Mouse (Mus musculus): ENCODE results near the gene Tpcn1.

Tpcn1 gene

DNA sequence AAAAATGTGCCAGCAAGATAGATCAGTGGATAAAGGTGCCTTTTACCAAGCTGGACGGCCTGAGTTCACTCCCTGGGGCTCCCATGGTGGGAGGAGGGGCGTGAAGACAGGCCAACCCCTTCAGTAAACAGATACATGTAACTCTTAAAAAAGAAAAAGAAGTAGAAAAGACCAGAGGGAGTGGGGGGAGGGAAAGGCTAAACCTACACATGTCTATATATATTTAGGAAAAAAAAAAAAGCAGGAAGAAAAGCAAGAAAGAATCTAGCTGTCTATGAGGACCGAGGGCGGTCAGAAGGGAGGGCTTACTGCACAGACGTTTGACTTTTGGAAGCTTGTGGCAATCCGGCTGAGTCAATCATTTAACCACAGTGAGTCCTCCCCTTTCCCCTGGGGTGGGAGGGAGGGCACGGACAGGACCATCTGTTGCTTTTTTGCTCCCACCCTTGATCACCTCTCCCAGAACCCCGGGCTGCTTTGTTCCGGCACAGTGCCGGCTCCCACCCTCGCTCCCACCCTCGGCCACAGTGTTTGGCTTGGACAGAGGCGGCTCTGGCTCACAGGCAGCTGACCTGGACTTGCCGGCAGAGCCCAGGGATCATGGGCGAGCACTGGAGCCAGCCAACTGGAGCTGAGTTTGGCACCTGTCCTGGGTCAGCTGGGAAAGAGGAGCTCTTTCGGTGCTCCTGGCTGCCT, 27.7 kb downstream of the Tpcn1 start:
- in situ Hi-C loops (cut with MseI, MboI) = no loop called here

DNA sequence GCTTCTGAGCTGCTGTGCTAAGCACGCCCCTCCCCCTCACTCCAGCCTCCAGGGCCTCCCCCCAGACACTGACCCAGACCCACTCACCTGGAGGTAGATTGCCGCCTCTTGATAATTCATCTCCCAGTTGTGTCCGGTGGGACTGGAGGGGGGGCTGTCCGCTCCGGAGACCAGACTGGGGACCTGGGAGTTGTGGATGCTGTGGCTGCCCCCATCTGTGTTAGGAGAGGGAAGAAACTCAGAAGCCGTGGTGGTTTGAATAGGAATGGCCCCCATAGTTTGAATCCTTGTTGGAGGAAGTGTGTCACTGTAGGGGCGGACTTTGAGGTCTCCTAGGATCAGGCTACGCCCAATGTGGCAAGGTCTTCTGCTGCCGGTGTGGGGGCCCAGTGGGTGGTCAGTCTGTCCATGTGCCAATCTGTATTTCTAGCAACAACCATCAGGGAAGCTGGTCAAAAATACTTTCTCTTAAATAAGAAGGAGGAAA, 28.3 kb downstream of the Tpcn1 start:
- in situ Hi-C loops (cut with MseI, MboI) = no loop called here

GRCm38 (mm10) chr5:120558762-120559161, 29.7 kb downstream of the Tpcn1 start:
- in situ Hi-C loops (cut with MseI, MboI) = no loop called here

- in situ Hi-C loops (cut with MseI, MboI) = no loop called here
Observed at GRCm38 (mm10) chr5:120558041-120558440, 30.4 kb downstream of the Tpcn1 start.

GRCm38 (mm10) chr5:120555871-120556270, 32.6 kb downstream of the Tpcn1 start:
- in situ Hi-C loops (cut with MseI, MboI) = no loop called here

DNA sequence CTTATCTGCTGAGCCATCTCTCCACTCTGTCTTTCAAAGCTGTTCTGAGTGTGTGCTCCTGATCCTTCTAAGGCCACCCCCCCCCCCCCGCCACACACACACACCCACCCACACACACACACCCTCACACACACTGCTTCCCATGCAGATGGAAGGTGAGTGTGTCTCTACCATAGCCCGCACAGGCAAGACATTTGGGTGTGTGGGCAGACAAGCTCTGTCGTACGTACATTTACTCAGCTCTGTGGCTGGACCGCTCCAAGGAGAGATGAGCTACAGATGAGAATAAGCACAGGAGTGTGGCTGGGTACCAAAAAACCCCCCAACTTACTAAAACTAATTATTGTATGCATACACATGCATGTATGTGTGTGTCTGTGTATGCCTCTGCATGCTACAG, 37.8 kb downstream of the Tpcn1 start:
- in situ Hi-C loops (cut with MseI, MboI) = no loop called here

DNA sequence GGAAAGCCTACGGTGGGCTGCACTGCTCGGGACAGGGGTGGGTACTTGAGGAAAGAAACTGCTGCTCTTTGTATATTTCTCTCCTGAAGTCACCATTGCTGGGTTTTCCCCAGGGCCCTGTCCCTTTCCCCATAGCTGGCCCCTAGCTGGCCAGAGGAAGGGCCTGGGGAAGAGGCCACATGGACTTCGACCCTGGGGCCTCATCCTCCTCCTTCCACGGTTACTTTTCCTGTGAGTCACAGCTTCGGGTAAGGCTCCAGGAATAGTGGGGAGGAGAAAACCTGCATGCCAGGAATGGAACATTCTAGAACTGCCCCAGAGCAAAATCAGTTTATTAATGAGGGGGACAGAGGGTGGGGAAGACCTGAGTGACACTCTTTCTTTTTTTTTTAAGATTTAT, 38.3 kb downstream of the Tpcn1 start:
- in situ Hi-C loops (cut with MseI, MboI) = no loop called here

DNA sequence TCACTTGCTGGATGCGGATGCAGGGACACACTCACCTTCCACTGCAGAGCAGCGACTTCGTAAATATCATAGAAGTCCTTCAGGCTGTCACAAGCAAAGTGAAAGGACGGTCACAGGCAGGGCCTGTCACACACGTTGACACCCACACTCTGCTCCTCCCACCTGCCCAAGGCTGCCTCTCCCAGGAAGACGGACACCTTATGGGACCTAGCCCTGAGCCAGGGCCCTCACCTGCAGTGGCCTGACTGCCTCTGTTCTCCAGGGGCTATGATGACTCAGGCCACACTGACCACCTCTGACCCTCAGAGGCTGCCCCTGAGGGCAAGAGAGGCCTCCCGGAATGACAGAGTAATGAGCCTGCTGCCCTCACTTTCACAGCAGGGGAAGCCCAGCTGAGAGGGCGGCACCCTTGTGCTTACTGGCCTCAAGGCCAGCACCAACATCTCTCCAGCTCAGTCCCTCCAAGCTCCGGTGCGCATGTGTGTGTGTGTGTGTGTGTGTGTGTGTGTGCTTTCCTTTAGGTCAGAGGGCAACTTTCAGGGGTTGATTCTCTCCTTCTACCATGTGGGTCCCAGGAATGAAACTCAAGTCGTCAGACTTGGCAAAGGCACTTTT, 40.1 kb downstream of the Tpcn1 start:
- in situ Hi-C loops (cut with MseI, MboI) = no loop called here

- in situ Hi-C loops (cut with MseI, MboI) = no loop called here
Observed at GRCm38 (mm10) chr5:120536632-120537031, 51.8 kb downstream of the Tpcn1 start.

- in situ Hi-C loops (cut with MseI, MboI) = no loop called here
Observed at GRCm38 (mm10) chr5:120536046-120536445, 52.4 kb downstream of the Tpcn1 start.

- in situ Hi-C loops (cut with MseI, MboI) = no loop called here
Observed at GRCm38 (mm10) chr5:120534686-120535075, 53.8 kb downstream of the Tpcn1 start.

- in situ Hi-C loops (cut with MseI, MboI) = no loop called here
Observed at GRCm38 (mm10) chr5:120534071-120534685, 54.3 kb downstream of the Tpcn1 start.

DNA sequence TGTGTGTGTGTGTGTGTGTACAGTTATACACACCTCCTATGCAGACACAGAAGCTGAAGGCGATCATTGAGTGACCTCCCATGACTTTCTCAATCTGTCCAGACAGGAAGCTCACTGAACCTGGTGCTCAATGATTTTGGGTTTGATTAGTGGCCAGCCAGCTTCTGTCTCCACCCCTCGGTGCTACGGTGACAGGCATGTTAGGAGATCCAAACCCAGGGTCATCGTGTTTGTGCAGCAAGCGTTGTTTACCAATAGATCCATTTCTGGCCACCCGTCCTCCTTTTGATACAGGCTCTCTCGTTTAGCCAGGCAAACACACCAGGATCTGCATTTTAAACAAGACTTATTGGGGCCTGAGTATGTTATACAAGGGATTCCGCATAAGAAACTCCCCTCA, 56.8 kb downstream of the Tpcn1 start:
- in situ Hi-C loops (cut with MseI, MboI) = no loop called here

- in situ Hi-C loops (cut with MseI, MboI) = no loop called here
Observed at GRCm38 (mm10) chr5:120527296-120527964, 61.0 kb downstream of the Tpcn1 start.

DNA sequence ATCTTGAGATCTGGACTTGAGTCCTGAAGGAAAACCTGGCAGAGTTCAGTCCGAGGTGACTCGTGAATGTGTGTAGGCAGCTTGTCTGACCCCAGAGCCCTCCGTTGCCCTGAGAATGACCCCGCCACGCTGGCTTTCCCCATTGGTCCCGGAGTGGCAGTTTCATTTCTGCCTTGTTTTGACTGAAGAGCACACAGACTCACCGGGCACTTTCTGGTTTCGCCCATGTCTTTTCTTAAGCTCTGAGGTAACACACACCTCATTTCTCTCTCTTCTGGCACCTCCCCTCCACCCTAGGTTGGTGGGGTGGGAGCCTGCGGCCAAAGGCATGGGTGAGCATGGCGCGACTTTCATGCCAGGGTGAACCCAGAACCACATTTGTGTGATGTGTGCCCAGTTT, 62.2 kb downstream of the Tpcn1 start:
- in situ Hi-C loops (cut with MseI, MboI) = no loop called here

DNA sequence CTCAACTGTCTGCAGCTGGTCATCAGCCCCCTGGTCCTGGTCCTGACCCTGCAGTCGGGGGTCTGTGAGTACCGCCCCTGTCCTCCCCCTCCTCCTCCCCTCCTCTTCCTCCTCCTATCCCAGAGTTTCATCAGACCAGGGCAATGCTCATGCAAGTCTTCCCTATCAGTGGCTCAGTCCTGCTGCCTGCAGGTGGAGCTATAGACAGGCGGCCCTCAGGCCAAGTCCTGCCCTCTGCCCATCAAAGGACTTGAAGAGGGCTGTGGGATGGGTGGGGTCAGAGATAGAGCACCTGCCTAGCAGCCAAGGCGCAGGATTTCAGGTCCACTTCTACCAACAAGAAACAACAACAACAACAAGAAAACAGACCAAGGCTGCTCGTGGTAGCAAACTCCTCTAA, 62.7 kb downstream of the Tpcn1 start:
- in situ Hi-C loops (cut with MseI, MboI) = no loop called here

DNA sequence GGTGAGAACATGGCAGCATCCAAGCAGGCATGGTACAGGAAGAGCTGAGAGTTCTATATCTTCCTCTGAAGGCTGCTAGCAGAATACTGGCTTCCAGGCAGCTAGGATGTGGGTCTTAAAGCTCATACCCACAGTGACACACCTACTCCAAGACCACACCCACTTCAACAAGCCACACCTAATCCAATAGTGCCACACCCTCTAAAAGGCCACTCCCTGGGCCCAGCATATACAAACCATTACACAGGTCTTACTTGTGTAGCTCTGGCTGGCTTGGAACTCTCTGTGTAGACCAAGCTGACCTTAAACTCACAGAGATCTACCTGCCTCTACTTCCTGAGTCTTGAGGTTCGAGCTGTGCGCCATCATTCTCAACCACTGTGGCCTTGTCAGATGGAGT, 63.7 kb downstream of the Tpcn1 start:
- in situ Hi-C loops (cut with MseI, MboI) = no loop called here

GRCm38 (mm10) chr5:120522649-120523048, 65.8 kb downstream of the Tpcn1 start:
- in situ Hi-C loops (cut with MseI, MboI) = no loop called here

- in situ Hi-C loops (cut with MseI, MboI) = no loop called here
Observed at GRCm38 (mm10) chr5:120517552-120517951, 70.9 kb downstream of the Tpcn1 start.

GRCm38 (mm10) chr5:120516221-120516984, 72.1 kb downstream of the Tpcn1 start:
- in situ Hi-C loops (cut with MseI, MboI) = no loop called here

DNA sequence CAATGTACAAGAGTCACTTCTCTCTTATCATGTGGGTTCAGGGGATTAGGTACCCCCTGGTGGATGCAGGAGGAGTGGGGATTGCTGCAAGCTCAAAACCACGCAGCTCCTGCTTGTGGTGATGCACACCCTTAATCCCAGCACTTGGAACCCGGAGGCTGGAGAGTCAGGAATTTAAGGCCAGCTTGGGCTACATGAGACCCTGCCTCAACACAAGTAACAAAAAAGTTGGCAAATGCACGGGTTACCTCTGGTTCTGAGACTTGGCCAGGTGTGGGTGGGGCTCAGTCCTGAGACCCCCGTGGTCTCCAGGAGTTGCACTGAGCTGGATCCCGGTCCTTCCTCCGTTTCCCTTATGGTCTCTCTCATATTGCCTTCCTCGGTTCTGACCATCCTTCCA, 73.0 kb downstream of the Tpcn1 start:
- in situ Hi-C loops (cut with MseI, MboI) = no loop called here

DNA sequence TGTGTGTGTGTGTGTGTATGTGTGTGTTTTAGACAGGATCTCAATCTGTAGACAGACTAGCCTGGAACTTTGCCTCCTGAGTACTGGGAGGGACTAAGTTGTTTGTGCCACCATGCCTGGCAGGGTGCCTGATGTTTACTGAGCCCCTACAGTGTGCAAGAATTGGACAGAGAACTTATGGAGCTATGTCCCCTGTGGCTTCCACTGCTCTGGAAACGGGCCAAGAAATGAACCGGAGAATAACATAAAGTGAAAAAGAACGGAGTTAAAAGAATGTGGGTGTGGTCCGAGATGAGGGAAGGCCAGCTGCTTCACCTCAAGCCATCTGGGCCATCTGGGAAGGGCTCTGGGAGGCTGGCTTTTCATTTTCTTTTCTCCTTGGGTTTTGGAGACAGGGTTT, 73.7 kb downstream of the Tpcn1 start:
- in situ Hi-C loops (cut with MseI, MboI) = loop anchor here in 1 of 2 experiments (5.0 kb wide), 1 partner anchor 93 kb away; no protein-coding TSS in a partner anchor
